Mouse (Mus musculus) liver, embryonic 14.5 days (tissue): ENCODE results near the gene Bco1. TPM values are rescaled to one million over a fixed set of nuclear protein-coding genes. Genes with fewer than 3 reads are reported as not detected.

ENCODE experiments used
- ATAC-seq: fragments of 200-750 bp; cut with Nextera tagmentation; 2 replicates; pipeline ENCODE4 v1.8.0; 2017; ENCODE audit warnings: moderate number of reproducible peaks, mild to moderate bottlenecking, moderate library complexity; ENCODE audit not compliant: insufficient read depth
- DNase-seq, 3 experiments: peaks; one replicate each; pipeline ENCODE4 v3.0.0-alpha.2; 2012 to 2013; ENCODE audit warnings: low read depth in 3 of 3, low spot score in 3 of 3
- H3K27ac ChIP-seq: fragments of 300-500 bp; sonication (generic); 2 replicates; pipeline ENCODE4 v1.5.1; 2014; ENCODE audit warnings: moderate library complexity, mild to moderate bottlenecking, control low read depth, inconsistent platforms
- H3K27me3 ChIP-seq: fragments of 300-500 bp; sonication (generic); 2 replicates; pipeline ENCODE4 v1.6.1; 2014; ENCODE audit warnings: mild to moderate bottlenecking, low read length, moderate library complexity; ENCODE audit not compliant: control insufficient read depth, insufficient read depth
- H3K36me3 ChIP-seq: fragments of 300-500 bp; sonication (generic); replicated peaks from 2 replicates; pipeline ENCODE4 v1.6.1; 2014; ENCODE audit warnings: low read depth; ENCODE audit not compliant: control insufficient read depth, insufficient read depth
- H3K4me1 ChIP-seq, 2 experiments: fragments of 200-500 bp in 1 of 2; fragments of 300-500 bp in 1 of 2; sonication (generic) in 1 of 2; replicated peaks; 2 replicates each; pipeline ENCODE4 v1.6.1; 2012 to 2014; ENCODE audit warnings: antibody characterized with exemption in 1 of 2, inconsistent platforms in 1 of 2, low read length in 1 of 2; ENCODE audit not compliant: control insufficient read depth in 2 of 2, insufficient read depth in 2 of 2
- H3K4me2 ChIP-seq: fragments of 300-500 bp; sonication (generic); 2 replicates; pipeline ENCODE4 v1.6.1; 2014; ENCODE audit warnings: low read depth, mild to moderate bottlenecking, control low read depth, moderate library complexity
- H3K4me3 ChIP-seq, 2 experiments: fragments of 200-500 bp in 1 of 2; fragments of 300-500 bp in 1 of 2; sonication (generic) in 1 of 2; 2 replicates each; pipeline ENCODE4 v1.5.1; 2012 to 2014; ENCODE audit warnings: low read depth in 2 of 2, low read length in 2 of 2, mild to moderate bottlenecking in 2 of 2, control low read depth in 1 of 2, inconsistent platforms in 1 of 2, moderate library complexity in 1 of 2; ENCODE audit not compliant: insufficient read depth in 1 of 2
- H3K9ac ChIP-seq: fragments of 300-500 bp; sonication (generic); replicated peaks from 2 replicates; pipeline ENCODE4 v1.6.1; 2014; ENCODE audit warnings: mild to moderate bottlenecking, control low read depth, moderate library complexity
- H3K9me3 ChIP-seq: fragments of 300-500 bp; sonication (generic); 2 replicates; pipeline ENCODE4 v1.6.1; 2016; ENCODE audit warnings: low read length, mixed read lengths; ENCODE audit not compliant: control insufficient read depth
- CTCF ChIP-seq: IDR thresholded peaks from 2 replicates; pipeline ENCODE4 v1.5.1; 2016; ENCODE audit warnings: antibody characterized with exemption, low read depth, control low read depth
- EP300 ChIP-seq: IDR thresholded peaks from 2 replicates; pipeline ENCODE4 v1.6.1; 2016; ENCODE audit warnings: antibody characterized with exemption, low read depth
- WGBS: fragments of 180-500 bp; shearing (Covaris S2); extraction: QIAGEN DNeasy Blood & Tissue Kit; methylation state at CpG from one replicate; pipeline ENCODE4 v1.1.7; 2014; ENCODE audit not compliant: insufficient replicate concordance; 5-methylcytosine and 5-hydroxymethylcytosine counted together
- polyA plus RNA-seq, 2 experiments: library from polyadenylated mRNA; depleted of rRNA in 1 of 2; stranded (reverse) in 1 of 2; unstranded in 1 of 2; fragments of >200 nt; fragmentation: Nextera tagmentation in 1 of 2; extraction: Ambion mirVana in 1 of 2; gene quantifications; 2 replicates each; pipeline versions ENCODE4 v1.2.1 to v1.2.3; 2012 to 2014

Bco1 gene
- polyA plus RNA-seq, 2 experiments = 3.2 to 5.2 TPM

DNA sequence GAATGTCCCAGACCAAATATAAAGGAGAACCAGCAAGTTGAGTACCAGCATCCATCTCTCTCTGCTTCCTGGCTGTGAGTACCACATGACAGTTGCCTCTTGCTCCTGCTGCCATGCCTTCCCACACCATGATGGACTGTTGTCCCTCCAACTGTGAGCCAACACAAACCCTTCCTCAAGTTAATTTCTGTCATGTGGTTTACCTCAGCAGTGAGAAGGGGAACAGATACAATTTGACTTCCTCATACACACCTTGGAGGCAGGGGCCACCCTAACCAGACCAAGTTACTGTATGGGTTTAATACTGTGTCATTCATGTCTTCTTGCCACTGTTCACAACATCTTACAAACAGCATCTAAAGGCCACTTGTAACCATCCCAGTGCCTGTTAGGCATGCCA is 8.6 kb upstream of the Bco1 start:
- Histone ChIP-seq H3K27ac (no peak overlapping the region), H3K27me3 (no peaks in the 10 kb centered on the region), H3K9ac (no peak overlapping the region), H3K4me1 (peaks cover 61 to 70% of the 10 kb centered on the region in 2 experiments), H3K36me3 (no peaks in the 10 kb centered on the region), H3K9me3 (no peaks in the 10 kb centered on the region), H3K4me2 (no peak overlapping the region), H3K4me3 (no peak overlapping the region)
- ATAC-seq (no peak), DNase-seq (no peak)
- TF ChIP-seq EP300 (no peak), CTCF (no peak)

DNA sequence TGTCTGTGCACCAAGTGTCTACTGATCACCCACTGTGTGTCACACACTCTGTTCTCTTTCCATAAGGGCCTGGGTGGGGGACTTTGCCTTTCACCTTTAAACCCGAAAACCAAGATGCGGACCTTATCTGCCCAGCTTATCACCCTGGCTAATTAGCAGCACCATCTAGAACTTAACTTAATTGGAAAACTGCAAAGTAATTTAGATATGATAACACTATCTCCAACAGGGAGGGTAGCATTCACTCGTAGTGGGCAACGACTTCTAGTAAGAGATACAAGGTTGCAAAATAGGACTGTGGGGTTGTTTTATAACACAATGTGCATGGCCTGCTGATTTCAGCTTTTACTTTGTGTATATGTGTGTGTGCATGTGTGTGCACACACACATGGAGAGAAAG is 5.9 kb upstream of the Bco1 start:
- peaks cover 35 to 45% of the 10 kb centered on the region in 2 experiments for H3K4me1 ChIP-seq
- ATAC-seq (no peak), DNase-seq (no peak)
- H3K27ac ChIP-seq = no peak overlapping the region
- H3K9me3 ChIP-seq = no peaks in the 10 kb centered on the region
- no peak overlapping the region for H3K9ac ChIP-seq
- TF ChIP-seq EP300 = no peak; the same call in 1 of the 2 replicates
- TF ChIP-seq CTCF = no peak
- no peaks in the 10 kb centered on the region for H3K36me3 ChIP-seq
- H3K4me2 ChIP-seq = no peak overlapping the region
- 13% methylated on average over 4 of the region's 4 CpGs for WGBS
- no peak overlapping the region for H3K4me3 ChIP-seq
- no peaks in the 10 kb centered on the region for H3K27me3 ChIP-seq

- Histone ChIP-seq H3K27me3 (no peaks in the 10 kb centered on the region), H3K9ac (no peak overlapping the region), H3K36me3 (no peaks in the 10 kb centered on the region), H3K9me3 (no peaks in the 10 kb centered on the region), H3K4me1 (peaks cover 15 to 20% of the 10 kb centered on the region in 2 experiments), H3K4me3 (no peak overlapping the region), H3K4me2 (no peak overlapping the region), H3K27ac (no peak overlapping the region)
- no peak for ATAC-seq
- no peak for DNase-seq
- TF ChIP-seq CTCF (no peak), EP300 (no peak)
- 58% methylated on average over 5 of the region's 5 CpGs for WGBS
Observed at GRCm38 (mm10) chr8:117094053-117094452, 1.6 kb upstream of the Bco1 start.

DNA sequence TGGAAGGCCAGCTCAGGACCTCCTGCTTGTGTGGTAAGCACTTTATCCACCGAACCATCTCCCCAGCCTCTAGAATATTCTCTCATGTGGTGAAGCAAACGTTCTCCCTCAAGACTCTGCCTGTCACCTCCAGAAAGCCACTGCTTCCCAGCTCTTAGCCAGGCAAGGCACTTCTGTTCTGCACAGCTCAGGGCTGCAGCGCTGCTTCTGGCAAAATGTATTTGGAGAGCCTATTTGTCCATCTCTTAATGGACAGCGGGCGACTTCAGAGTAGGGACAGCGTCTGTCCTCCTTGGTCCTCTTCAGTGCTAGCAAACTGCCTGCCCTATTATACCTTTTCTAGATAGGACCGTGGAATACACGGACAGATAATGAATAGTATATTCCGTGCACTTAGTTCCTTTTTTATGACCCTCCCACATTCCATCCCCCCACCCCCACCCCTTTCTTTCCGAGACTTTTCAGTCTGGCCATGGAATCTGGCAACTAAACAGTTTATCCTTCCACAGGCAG is 1.5 kb downstream of the Bco1 start:
- ATAC-seq = no peak
- Histone ChIP-seq H3K9me3 (no peaks in the 10 kb centered on the region), H3K4me1 (peaks cover 0 to 2% of the 10 kb centered on the region in 2 experiments; a peak in 1 of 4 replicates), H3K4me3 (no peak overlapping the region), H3K4me2 (no peak overlapping the region), H3K9ac (no peak overlapping the region), H3K36me3 (no peaks in the 10 kb centered on the region), H3K27me3 (no peaks in the 10 kb centered on the region), H3K27ac (no peak overlapping the region)
- no peak for TF ChIP-seq CTCF
- no peak for TF ChIP-seq EP300
- DNase-seq = no peak
- WGBS = 57% methylated on average over 10 of the region's 10 CpGs

GRCm38 (mm10) chr8:117097564-117098191 is 2.0 kb downstream of the Bco1 start:
- DNase-seq (no peak), ATAC-seq (no peak)
- Histone ChIP-seq H3K9ac (no peak overlapping the region), H3K9me3 (no peaks in the 10 kb centered on the region), H3K4me2 (no peak overlapping the region), H3K27ac (no peak overlapping the region), H3K36me3 (no peaks in the 10 kb centered on the region), H3K4me3 (no peak overlapping the region), H3K27me3 (no peaks in the 10 kb centered on the region), H3K4me1 (peaks cover 0 to 2% of the 10 kb centered on the region in 2 experiments; a peak in 1 of 4 replicates)
- WGBS = 65% methylated on average over 11 of the region's 11 CpGs
- TF ChIP-seq EP300 (no peak), CTCF (no peak)
